Mouse (Mus musculus): ENCODE results near the gene Ube2e1. TPM values are rescaled to one million over a fixed set of nuclear protein-coding genes. Genes with fewer than 3 reads are reported as not detected.

Gene Ube2e1
- polyA plus RNA-seq, 1 experiment from 2014 or later: 163 TPM

DNA sequence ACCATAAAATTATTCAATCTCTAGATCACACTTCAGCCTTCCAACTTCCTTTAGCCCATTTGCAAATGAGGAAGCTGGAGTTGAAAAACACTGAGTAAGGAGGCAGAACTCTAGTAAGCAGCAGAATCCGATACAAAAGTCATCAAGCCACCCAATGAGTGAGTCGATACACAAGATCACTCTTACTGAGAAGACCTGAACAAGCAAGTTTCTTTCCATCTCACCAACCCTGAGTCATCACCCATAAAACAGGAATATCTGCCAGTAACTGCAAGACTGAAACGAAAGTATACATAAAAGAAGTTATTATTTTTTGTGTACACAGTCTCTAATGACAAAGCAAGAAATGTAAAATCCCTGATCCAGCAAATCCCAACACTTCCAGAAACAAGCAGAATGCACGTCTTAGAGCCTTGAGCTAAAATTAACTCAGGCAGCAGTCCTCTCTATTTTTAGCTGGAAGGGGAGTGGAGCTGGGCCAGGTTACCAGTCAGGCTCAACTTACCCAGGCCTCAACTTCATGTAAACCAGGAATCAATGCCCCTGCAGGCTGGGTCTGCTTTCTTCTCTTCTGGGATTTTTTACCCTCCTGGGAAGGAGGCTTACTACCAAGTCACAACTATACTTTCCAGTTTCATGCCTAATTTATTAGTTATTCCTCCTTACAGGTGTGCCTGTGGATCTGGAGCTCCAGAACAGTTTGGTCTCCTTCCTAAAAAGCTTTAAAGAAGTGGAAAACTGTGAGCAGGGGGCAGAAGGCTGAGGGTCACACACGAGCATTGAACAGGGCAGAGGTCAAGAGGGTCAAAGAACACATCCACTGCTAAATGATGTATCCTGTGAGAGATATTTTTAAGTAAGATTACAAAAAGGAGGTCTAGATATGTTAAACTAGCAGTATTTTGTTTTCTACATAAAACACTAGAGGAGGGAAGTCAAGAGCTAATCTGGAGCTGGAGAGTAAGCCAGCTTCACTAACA, 97.4 kb downstream of the Ube2e1 start:
- Histone ChIP-seq H3K4me1 (peaks cover 13% of the 10 kb centered on the region), H3K27ac (replicated peaks) (no peak overlapping the region), H3K4me3 (no peak overlapping the region), H3K27me3 (replicated peaks; ENCODE audit: low read depth, poor library complexity, severe bottlenecking) (no peaks in the 10 kb centered on the region), H3K36me3 (replicated peaks) (no peaks in the 10 kb centered on the region), H3K9me3 (0 out of 2 replicates have a peak, but pooled peaks cover 3% of the 10 kb centered on the region)
- WGBS: 53% methylated on average over 5 of the region's 5 CpGs
- DNase-seq (ENCODE audit: low spot score): no peak

DNA sequence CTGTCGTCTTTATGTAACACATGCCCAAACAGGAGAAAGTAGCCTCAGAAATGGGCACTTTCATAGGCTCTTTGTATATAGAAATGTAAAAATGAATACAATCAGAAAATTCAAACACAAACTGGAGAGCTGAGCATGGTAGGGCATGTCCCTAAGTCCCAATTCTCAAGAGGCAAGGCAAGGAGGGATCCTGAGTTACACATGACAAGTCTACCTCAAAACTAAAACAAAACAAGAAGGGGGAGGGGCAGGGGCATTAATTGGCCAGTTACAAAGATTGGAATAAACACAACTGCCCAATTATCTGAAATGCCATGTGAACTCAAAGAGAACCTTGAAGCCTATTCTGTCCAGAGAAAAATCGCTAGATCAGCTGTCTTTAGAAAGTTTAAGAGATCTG, 98.6 kb downstream of the Ube2e1 start:
- Histone ChIP-seq H3K4me3 (no peak overlapping the region), H3K27me3 (replicated peaks; ENCODE audit: low read depth, poor library complexity, severe bottlenecking) (no peaks in the 10 kb centered on the region), H3K27ac (replicated peaks) (no peak overlapping the region), H3K36me3 (replicated peaks) (no peaks in the 10 kb centered on the region), H3K4me1 (peaks cover 13% of the 10 kb centered on the region), H3K9me3 (0 out of 2 replicates have a peak, but pooled peaks cover under 1% of the 10 kb centered on the region)
- DNase-seq (ENCODE audit: low spot score): no peak
- 82% methylated on average over 2 of the region's 2 CpGs for WGBS

Other genes starting within 250 kb of the Ube2e1 start
- gene Nr1d2, start 92.7 kb downstream of the Ube2e1 start, polyA plus RNA-seq (2016; fragmentation: Nextera tagmentation; extraction: Ambion mirVana): 4.3 and 4.7 TPM in 2 replicates
- 10.6 and 11.6 TPM in 2 replicates for gene Nkiras1, start 60.7 kb downstream of the Ube2e1 start, polyA plus RNA-seq (2016; fragmentation: Nextera tagmentation; extraction: Ambion mirVana)
- 464 and 490 TPM in 2 replicates for gene Rpl15, start 60.5 kb downstream of the Ube2e1 start, polyA plus RNA-seq (2016; fragmentation: Nextera tagmentation; extraction: Ambion mirVana)